Mouse (Mus musculus) megakaryocyte progenitor cell, adult 5-6 weeks (primary cell): Measurements from ENCODE around the gene Arhgef2. TPM values are rescaled to one million over a fixed set of nuclear protein-coding genes. Genes with fewer than 3 reads are reported as not detected.
A peak's percentile ranks its signal among the peaks of the same experiment; 100 is the strongest.

Experiments used
- ATAC-seq: replicated peaks from 2 replicates; pipeline ENCODE4 v1.8.0; 2016; ENCODE audit warnings: mild to moderate bottlenecking, moderate TSS enrichment, inconsistent platforms; ENCODE audit not compliant: poor library complexity
- total RNA-seq, 2 experiments: library from RNA; stranded (forward) in 1 of 2; stranded (reverse) in 1 of 2; fragments of 157-497, 149-512 nt in 1 of 2; fragments of 200-1000 nt in 1 of 2; gene quantifications; 2 replicates each; pipeline versions ENCODE4 v1.2.3 to v1.2.4; 2015 to 2017

Arhgef2 gene
- total RNA-seq, 2 experiments from 2014 or later, result 55.7 to 112 TPM

DNA sequence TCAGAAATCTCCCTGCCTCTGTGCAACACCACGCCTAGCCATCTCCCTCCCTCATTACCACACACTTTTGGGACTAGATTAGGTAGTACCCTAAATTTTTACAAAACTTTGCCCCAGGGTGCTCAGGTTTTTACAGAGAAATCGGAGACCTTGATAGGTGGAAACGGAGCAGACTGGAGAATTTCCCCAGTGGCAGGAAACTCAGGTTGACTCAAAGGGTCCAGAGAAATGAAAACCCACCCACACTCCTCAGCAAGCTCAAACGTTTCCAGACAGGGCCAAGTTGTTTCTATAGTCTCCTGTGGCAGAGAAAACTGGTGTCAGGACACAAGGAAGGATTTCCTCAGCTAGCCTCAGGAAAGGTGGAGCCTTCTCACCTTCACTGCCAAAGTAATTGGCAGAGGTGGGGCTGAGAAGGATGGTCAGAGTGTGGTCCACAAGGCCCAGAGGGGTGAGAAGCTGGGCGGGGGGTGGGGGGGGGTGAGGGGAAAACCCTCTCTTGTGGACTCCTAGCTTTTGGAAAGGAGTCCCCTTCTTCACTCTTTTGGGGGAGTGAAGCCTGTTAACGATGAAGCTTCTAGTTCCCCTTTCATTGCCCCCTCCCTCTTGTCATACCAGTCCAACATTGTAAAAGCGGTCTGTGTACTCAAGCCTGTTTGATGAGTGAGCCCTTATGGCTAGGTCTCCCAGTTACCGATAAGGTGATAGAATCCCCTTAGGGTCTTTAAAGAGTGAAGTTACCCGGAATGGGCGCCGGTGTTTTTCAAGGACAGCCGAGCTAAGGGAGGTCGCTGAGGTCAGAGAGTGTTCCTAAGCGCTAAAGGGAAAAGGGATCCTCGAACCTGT lies 14.6 kb downstream of the Arhgef2 start:
- ATAC-seq, result no peak

DNA sequence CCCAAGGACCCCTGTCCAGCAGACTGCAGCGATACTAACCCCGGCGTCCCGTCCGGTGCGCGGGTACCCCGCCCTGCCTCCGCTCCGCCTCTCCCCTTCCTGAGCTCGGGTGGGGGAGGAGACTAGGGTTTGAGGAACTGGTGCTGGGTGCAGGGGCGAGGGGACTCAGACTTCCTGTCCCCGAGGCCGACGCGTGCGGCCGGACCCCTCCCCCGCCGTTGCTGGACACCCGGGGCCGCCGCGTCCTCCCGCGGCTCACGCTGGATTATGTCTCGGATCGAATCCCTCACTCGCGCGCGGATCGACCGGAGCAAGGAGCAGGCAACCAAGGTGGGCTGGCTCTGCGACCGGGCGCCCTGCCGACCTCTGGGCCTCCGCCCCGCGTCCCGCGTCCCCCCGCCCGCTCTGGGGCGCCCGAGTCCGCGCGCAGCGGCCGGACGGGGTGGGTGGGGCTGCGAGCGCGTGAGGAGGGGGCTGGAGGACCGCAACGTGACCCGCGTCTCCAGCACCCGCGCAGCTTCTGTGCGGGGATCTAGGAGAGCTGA lies 15.3 kb downstream of the Arhgef2 start:
- ATAC-seq, result peak; percentile 63

DNA sequence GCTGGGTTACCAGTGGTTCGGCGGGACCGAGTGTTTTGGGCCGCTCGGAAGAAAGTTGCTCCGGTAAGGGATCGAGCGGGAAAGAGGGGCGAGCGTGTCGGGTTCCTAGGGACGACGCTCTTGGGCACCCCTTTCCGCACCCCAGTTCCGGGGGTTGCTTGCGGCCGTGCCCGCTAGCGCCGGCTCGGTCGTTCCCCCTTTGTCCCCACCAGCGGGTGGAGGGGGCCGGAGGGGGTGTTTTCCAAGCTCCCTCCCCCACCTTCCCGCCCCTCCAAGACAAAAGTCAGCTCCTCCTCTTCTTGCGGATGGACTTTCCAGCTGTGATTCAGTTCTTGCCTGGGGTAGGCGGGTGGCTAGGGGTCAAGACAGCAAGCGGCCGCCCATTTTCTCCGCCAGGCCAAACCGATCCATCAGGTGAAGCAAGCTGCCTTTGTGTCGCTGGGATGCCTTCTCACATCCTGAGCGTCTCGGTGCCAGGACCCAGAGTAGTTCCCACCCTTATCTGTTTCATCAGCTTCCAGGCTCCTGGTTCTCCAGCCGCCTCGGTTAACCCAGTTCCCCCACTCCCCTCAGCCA lies 15.9 kb downstream of the Arhgef2 start:
- no peak for ATAC-seq

DNA sequence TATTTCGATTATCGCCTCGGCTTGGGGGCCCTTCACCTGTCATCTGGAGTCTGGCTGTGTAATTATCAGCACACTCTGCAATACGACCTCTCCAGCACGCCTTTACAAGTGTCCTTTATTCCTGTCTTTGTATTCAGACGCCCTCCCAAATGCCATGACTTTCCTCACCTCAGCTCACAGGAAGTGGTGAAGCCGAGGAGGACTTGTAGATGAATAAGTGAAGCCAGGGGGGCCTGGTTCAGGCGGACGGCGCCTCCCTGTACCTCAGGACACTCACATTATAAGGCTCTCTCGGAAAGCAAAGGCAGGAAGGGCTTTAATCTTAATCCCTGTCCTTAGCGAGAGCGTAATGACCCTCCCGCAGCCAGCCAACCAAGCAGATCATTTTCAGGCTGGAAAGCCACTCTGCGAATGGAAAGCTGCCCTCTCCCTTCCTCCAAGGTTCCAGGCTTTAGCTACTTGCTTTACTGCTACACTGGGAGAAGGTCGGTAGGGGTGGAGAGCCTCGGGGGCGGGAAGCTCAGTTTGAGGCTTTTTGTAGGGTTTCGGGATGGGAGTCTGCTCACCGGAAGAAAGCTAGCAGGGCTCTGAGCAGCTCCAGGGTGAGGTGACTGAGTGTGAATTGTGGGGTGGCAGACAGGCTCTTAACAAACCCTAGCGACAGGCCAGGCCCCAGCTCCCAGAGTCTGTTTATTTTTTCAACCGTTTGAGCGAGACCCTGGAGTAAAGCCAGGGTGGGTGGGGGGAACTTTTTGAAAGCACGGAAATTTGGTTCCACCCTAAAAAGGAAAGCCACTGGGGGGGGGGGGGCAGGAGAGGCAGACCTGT lies 16.6 kb downstream of the Arhgef2 start:
- ATAC-seq, result peak; percentile 11

DNA sequence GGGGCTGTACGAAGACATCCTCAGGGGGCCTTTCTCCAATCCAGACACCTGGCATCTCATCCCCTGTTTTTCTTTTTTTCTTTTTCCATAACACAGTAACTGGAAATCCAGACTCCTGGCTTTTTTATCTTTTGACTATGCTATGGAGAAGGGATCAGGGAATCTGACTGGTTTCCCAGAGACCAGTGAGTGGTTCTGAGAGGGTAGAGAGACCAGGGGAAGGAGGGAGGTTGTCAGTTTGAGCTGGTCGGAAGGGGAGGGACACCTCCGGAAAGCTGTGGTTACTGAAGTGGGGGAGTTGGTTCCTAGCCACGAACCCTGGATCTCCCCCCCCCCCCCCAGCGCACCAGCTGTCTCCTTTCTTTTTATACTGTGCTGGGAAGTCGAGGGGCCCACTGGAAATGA lies 17.2 kb downstream of the Arhgef2 start:
- peak; percentile 29 for ATAC-seq

DNA sequence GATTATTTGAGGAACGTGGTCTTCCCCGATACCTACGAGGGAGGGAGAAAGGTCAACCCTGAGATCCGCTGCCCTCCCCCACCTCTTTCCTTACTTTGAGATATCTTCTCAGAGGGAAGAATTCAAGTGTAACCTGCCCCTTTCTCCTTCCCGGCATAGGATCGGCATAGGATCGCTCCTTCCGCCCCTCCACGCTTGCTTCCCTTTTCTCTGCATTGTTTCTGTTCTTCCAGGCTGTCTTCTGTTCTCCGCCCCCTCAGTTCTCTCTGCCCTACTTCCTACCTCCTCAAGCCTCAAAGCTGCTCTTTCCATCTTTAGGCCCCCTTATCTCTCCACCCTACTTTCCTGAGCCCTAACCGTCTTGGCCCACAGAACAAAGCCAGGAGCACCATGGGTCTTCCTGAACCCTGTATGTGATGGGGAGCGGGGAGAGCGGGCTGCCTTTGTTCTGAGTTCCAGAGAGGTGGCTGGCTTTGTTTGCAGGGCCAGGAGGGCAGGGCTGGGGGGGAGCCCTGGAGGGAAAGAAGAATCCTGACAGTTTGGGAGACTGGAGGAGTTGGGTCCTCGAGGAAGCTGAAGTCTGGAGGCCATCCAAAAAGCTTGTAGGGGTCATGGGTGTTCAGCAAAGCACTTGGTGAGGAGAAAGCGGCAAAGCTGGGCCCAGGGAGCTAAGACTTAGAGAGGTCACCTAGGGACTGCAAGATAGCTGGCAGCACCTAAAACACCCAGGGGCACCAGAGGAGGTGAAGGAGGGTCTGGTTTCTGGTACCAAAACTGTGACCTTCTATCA lies 17.8 kb downstream of the Arhgef2 start:
- peak; percentile 13; the same call in 1 of the 2 replicates for ATAC-seq

DNA sequence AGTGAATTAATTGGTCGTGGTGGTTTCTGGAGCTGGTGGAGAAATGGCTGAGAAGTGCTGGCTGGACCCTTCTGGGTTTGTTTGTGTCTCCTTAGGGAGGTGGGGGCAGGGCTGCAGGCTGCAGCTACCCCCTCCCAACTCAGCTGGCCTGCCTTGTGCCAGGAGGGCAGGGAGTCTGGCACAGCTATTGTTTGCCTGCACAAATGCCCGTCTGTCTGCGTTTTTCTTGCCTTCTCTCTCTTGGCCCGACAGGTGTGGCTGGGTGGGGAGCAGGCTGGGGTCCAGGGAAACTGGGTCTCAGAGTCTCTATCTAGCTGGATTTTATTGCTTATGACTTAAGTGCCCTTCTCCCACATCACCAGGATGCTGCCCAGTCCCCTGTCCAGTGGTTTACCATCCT lies 18.6 kb downstream of the Arhgef2 start:
- ATAC-seq, result no peak

DNA sequence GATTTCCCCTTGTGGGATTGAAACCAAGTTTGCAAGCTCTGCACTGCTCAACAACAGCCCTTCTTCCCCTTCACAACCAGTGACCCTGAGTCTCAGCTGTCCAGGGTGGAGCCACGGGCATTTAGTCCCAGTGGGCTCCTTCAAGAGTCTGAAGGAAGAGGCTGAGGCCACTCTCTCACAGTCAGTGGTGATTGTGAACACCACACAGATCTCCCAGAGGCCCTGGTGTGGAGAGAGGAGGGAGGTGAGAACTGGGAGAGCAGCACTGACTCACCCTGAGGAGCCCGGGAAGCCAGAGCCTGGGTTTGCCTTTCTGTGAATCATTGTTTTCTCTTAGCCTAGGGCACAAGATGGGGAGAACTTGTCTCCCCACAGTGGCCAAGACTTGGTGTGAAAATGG lies 19.2 kb downstream of the Arhgef2 start:
- ATAC-seq, result no peak

DNA sequence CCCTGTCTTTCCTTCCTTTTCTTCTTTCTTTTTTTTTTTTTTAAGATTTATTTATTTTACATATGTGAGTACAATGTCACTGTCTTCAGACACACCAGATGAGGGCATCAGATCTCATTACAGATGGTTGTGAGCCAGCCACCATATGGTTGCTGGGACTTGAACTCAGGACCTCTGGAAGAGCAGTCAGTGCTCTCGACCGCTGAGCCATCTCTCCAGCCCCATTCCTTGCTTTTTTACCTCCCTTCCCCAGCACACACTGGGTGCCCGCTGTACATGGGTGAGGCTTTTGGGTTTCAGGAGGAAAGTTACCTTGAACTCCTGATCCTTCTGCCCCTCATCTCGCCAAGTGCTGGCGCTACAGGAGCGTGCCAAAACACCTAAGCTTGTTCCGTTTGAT lies 19.8 kb downstream of the Arhgef2 start:
- ATAC-seq, result no peak

DNA sequence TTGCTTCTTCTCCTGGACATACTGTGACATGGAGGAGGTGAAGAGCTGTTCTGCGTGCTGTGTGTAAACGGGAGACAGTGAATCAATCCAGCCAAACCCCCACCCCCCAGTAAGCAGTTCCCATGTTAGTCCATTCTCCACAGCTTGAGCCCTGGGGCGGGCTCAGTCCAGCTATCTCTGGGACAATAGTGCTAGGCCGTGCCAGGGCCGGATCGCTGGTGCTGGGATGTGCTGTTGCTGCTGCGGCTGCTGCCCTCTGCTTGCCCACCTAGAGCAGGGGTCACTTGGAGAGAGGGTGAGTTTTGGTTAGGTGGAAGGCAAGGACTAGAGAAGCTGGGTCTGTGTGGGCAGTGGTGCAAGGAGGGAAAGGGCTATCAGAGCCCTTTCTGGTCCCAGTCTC lies 20.6 kb downstream of the Arhgef2 start:
- ATAC-seq, result no peak

DNA sequence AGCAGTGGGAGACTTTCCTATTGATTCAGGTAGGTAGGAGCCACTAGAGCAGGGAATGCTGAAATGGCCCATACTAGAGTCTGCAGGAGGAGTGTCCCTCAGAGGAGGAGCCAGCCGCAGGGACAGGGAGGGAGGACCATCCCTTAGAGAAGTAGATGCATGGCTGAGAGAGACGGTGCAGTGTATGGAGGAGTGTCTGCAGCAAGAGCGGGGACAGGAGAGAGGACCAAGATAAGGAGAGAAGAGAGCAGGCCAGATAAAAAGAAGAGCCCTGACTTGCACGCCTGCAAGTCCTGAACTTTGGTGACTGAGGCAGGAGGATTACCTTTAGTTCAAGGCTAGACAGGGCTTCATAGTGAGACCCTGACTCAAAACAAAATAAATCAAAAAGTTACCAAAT lies 21.3 kb downstream of the Arhgef2 start:
- peak; percentile 63 for ATAC-seq

DNA sequence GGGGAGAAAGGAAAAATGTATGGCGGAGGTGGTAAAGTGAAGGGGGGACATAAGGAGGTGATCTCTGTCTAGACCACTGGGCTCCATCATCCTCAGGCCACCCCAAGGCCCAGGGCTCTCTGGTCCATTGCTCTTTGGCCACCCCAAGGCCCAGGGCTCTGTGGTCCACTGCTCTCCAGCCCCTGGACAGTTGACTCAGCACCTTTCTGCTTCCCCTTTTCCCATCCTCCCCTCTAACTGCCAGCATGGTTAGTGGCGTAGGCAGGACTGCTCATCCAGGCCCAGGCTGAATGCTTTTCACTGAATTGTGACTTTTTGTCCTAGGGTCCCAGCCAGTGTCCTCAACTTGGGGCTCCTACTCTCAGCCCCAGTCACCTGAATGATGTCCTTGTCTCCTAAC lies 21.8 kb downstream of the Arhgef2 start:
- peak; percentile 24; the same call in 1 of the 2 replicates for ATAC-seq

DNA sequence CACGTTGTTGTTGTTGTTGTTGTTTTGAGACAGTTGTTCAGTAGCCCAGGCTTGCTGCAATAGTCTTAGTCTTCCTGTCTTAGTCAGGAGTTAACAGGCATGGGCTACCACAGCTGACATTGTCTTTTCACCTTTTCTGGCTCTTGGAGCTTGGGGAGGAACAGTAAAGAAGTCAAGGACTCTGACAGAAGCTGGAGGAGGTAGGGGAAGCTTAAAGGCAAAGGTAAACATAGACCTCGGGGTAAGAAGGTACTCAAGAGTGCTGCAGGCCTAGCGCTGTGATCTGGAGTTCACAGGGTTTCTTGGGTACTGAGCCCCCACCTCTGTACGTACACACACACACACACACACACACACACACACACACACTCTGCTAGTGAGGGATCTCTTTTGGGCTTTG lies 23.0 kb downstream of the Arhgef2 start:
- no peak for ATAC-seq

DNA sequence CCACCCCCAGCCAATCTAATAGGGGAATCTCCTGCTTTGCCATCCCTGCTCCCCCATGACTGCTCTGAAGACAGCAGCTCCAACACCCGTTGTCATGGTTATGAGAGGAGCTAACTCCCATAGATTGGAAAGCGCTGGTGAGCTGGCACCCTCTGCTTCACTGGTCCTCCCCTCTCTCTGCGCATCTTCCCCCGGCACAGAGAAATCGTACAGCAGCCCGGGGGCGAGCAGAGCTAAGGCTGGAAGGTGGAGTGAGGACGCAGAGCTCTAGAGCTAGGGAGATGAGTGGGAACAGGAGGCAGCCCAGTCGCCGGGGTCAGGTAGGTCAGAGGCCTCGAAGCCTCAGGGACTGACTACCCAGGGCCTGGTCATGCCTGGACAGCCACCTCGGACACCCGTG lies 23.5 kb downstream of the Arhgef2 start:
- ATAC-seq, result no peak

DNA sequence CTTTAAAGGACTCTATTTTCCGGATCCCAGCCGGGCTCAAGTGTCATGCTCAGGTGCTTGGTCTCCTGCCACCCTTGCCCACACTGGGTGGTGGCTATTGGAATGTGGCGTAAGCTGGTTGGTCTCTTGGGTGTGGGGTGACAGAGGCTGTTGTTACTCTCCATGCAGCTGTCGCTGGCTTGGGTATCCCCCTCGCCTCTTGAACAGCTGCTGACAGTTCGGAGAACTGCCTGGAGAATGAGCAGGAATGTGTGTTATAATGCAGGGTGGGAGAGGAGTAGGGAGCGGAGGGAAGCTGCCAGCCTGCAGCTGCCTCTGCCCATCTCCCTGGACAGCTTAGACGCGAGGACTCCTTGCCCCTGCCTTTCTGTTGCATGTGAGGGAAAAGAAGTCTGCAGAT lies 24.3 kb downstream of the Arhgef2 start:
- ATAC-seq, result no peak

DNA sequence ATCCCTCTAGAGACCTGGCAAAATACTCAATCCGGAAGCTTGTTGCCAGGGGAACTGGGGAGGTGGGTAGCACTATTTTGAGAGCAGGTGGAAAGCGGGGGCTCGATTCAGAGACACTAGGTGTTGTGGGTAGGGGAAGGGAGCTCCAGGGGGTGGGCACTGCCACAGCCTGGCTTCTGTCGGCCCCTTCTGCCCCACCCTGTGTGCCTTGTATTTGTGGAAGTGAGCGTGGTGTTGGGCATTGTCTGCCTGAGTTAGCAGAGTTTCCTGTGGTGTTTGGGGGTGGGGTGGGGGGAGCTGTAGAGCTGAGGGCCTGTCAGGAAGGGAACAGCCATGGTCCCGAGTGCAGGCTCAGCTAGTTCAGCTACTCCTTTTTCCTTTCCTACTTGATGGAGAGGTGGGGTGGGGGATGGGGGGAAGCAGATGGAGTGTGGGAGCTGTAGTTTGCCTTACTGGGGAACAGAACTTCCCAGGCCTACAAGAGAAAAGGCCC lies 25.1 kb downstream of the Arhgef2 start:
- 0 out of 2 replicates have a peak, but pooled peaks have one; percentile 7 for ATAC-seq

DNA sequence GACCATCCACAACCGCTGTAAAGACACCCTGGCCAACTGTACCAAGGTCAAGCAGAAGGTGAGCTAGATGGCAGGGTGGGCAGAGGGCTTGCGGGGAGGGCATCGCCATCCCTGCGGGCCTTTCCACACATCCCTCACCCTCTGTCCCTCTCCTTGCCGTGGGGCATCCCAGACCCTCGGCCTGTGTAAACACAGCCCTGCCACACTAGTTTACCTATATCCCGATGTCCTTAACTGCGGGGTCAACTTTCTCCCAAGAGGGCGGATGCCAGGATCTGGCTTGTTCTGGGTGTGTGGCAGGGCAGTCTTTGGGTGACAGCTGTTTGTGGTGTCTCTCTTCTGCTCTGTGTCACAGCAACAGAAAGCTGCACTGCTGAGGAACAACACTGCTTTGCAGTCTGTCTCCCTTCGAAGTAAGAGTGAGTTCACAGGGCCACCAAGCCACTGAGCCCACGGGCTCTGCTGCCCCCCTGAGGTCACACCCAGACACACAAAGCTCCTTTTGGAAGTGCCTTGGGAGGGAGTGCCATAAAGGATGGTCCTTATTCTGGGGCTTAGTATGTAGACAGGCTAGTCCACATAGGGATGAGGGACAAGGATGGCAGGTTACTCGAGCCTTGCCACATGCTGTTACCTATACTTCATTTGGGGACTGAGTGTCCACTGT lies 26.3 kb downstream of the Arhgef2 start:
- ATAC-seq, result peak; percentile 78

DNA sequence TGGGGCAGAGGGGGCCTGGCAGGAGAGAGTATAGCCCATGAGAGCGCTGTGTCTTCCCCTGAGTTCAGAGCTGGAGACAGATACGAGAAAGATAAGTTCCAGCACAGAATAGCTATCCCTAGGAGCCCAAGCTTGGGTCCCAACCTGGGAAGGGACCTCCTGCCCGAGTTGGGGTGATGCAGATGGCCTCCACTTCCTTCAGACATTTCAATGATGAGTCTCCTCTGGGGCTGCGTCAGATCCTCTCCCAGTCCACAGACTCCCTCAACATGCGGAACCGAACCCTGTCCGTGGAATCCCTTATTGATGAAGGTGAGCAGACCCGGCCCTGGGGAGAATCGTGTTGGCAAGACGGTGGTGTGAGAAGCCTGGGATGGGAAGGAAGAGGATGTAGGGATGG lies 27.3 kb downstream of the Arhgef2 start:
- ATAC-seq, result no peak

DNA sequence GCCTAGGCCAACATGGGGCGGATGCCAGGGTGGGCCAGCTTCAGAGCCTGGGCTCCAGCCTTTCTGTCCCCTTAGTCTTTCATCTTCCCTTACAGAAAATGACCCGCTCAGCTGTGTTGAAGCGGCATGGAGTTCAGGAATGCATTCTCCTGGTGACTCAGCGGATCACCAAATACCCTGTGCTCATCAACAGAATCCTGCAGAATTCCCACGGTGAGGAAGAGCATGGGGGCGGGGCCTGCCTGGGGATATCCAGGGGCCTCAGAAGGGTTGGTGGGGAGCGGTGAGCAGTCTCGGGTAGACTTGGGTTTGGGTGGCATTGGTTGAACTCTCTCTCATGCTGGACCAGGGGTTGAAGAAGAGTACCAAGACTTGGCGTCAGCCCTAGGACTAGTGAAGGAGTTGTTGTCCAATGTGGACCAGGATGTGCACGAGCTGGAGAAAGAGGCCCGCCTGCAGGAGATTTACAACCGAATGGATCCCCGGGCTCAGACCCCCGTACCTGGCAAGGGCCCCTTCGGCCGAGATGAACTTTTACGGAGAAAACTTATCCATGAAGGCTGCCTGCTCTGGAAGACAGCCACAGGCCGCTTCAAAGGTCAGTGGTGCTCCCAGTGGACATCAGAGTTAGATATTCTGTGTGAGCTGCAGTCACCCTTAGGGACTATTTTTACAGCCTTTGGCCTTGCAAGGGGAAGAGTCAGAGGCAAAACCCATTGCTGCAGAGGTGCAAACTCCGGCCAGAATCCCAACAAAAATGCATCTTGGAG lies 29.9 kb downstream of the Arhgef2 start:
- no peak for ATAC-seq
